In the genomic region with DNA sequence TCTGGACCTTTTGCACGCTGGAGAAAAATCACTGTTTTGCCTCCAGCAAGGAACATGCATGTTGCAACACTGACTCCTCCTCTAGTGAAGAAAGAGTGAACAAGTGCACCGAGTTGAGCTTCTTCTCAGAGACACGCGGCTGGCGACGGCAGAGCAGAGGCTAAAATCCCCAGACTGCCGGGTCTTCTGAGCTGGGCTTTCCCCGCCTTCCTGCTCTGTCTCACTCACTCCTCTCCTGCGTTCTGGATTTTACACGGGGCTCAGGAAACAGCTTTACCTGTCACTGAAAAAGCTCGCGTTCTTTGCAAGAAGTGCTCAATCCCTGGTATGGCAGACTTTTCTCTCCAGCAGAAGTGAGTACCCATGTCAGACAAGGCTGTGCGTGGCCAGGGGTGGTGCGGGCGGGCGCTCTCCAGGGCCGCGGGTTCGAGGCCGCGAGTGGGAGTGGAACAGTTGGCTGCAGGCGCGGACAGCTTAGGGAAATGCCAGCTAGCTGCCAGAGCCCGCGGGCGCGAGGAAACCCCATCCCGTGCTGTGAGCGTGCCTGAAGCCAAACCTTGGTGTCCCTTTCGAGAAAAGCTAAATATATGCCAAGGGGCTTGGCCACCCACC, we compare ENCODE assay signal across 7 mouse cellular contexts. TPM values are rescaled to one million over a fixed set of nuclear protein-coding genes. Genes with fewer than 3 reads are reported as not detected.
DNase-seq lines count a peak whose midpoint lies in the region; ATAC-seq and TF ChIP-seq lines count a peak whose summit lies in the region.

No protein-coding gene starts in this region.

- no peak for ATAC-seq in embryonic facial prominence, embryonic 13.5 days (ENCODE audit: insufficient number of reproducible peaks, insufficient read depth, low FRiP score, low TSS enrichment, low read depth)
- ATAC-seq in hindbrain, embryonic 11.5 days (ENCODE audit: low FRiP score) = peak; percentile 61
- peak; percentile 71; the same call in 1 of the 2 replicates for ATAC-seq in midbrain, embryonic 12.5 days (ENCODE audit: low FRiP score, low read depth)
- ATAC-seq in stomach, embryonic 16.5 days (ENCODE audit: insufficient read depth, low FRiP score) = 0 out of 2 replicates have a peak, but pooled peaks have one; percentile 29

- peak overlapping the region; percentile 76 for H3K4me2 ChIP-seq in embryonic facial prominence, embryonic 13.5 days
- H3K4me2 ChIP-seq in hindbrain, embryonic 11.5 days (replicated peaks; ENCODE audit: low read depth, low read length) = peak overlapping the region; percentile 39
- H3K4me2 ChIP-seq in midbrain, embryonic 12.5 days (replicated peaks) = peak overlapping the region; percentile 68
- peak overlapping the region; percentile 83 for H3K4me2 ChIP-seq in stomach, embryonic 16.5 days (ENCODE audit: low read depth, low read length)

- DNase-seq in CD4-positive, CD25-positive, alpha-beta regulatory T cell, adult 2 months (ENCODE audit: low read depth, low spot score) = peak; percentile 19
- DNase-seq in hindbrain, embryonic 11.5 days (ENCODE audit: low spot score) = peak; percentile 43
- DNase-seq in left cerebral cortex, postnatal 36 days (ENCODE audit: low spot score in 2 of 2) = peak; percentile 22 to 36

- peak overlapping the region; percentile 74 for H3K4me3 ChIP-seq in E14TG2a.4 (replicated peaks; ENCODE audit: low read length)
- H3K4me3 ChIP-seq in embryonic facial prominence, embryonic 13.5 days = peak overlapping the region; percentile 44
- peak overlapping the region; percentile 19 for H3K4me3 ChIP-seq in hindbrain, embryonic 11.5 days (ENCODE audit: low read depth, low read length)
- H3K4me3 ChIP-seq in midbrain, embryonic 12.5 days = peak overlapping the region; percentile 39
- H3K4me3 ChIP-seq in stomach, embryonic 16.5 days (replicated peaks; ENCODE audit: low read length) = peak overlapping the region; percentile 44

- intact Hi-C loops in left cerebral cortex, postnatal 36 days (cut with DNase I) = no loop called here

- WGBS in embryonic facial prominence, embryonic 13.5 days = 2% methylated on average over 30 of the region's 30 CpGs
- 2% methylated on average over 30 of the region's 30 CpGs for WGBS in hindbrain, embryonic 11.5 days
- 3% methylated on average over 30 of the region's 30 CpGs for WGBS in midbrain, embryonic 12.5 days
- WGBS in stomach, embryonic 16.5 days = under 1% methylated on average over 30 of the region's 30 CpGs

- peaks cover 28% of the 10 kb centered on the region for H3K27me3 ChIP-seq in E14TG2a.4 (ENCODE audit: insufficient read depth, low read length)
- H3K27me3 ChIP-seq in embryonic facial prominence, embryonic 13.5 days = peaks cover 39% of the 10 kb centered on the region
- no peaks in the 10 kb centered on the region for H3K27me3 ChIP-seq in hindbrain, embryonic 11.5 days (ENCODE audit: control insufficient read depth, insufficient read depth, low read length)
- peaks cover 16% of the 10 kb centered on the region for H3K27me3 ChIP-seq in midbrain, embryonic 12.5 days
- no peaks in the 10 kb centered on the region; the same call in 1 of the 2 replicates for H3K27me3 ChIP-seq in stomach, embryonic 16.5 days (ENCODE audit: control insufficient read depth, insufficient read depth, low read length)

- H3K9ac ChIP-seq in embryonic facial prominence, embryonic 13.5 days = peak overlapping the region; percentile 57
- H3K9ac ChIP-seq in hindbrain, embryonic 11.5 days (ENCODE audit: low read depth, low read length) = no peak overlapping the region
- H3K9ac ChIP-seq in midbrain, embryonic 12.5 days (replicated peaks) = peak overlapping the region; percentile 46; the same call in 1 of the 2 replicates
- H3K9ac ChIP-seq in stomach, embryonic 16.5 days (ENCODE audit: low read length) = peak overlapping the region; percentile 62

- H3K4me1 ChIP-seq in E14TG2a.4 (replicated peaks; ENCODE audit: low read depth, low read length) = peaks cover 31% of the 10 kb centered on the region
- peaks cover 12% of the 10 kb centered on the region; the same call in 1 of the 2 replicates for H3K4me1 ChIP-seq in embryonic facial prominence, embryonic 13.5 days
- no peaks in the 10 kb centered on the region for H3K4me1 ChIP-seq in hindbrain, embryonic 11.5 days (replicated peaks; ENCODE audit: control insufficient read depth, insufficient read depth, low read length)
- H3K4me1 ChIP-seq in midbrain, embryonic 12.5 days = peaks cover 12% of the 10 kb centered on the region
- H3K4me1 ChIP-seq in stomach, embryonic 16.5 days (ENCODE audit: control insufficient read depth, insufficient read depth, low read length) = 0 out of 2 replicates have a peak, but pooled peaks cover 5% of the 10 kb centered on the region

- no peak for TF ChIP-seq CTCF in E14TG2a.4 (conservative IDR thresholded peaks at IDR 0.05; ENCODE audit: low read length)

- H3K27ac ChIP-seq in embryonic facial prominence, embryonic 13.5 days = no peak overlapping the region
- H3K27ac ChIP-seq in hindbrain, embryonic 11.5 days (ENCODE audit: low read depth, low read length) = no peak overlapping the region
- no peak overlapping the region for H3K27ac ChIP-seq in midbrain, embryonic 12.5 days (replicated peaks)
- no peak overlapping the region for H3K27ac ChIP-seq in stomach, embryonic 16.5 days (ENCODE audit: low read length)

- peaks cover 2% of the 10 kb centered on the region; the same call in 1 of the 2 replicates for H3K9me3 ChIP-seq in E14TG2a.4 (ENCODE audit: low read length)
- no peaks in the 10 kb centered on the region for H3K9me3 ChIP-seq in embryonic facial prominence, embryonic 13.5 days
- no peaks in the 10 kb centered on the region for H3K9me3 ChIP-seq in hindbrain, embryonic 11.5 days (ENCODE audit: control insufficient read depth, low read length)
- no peaks in the 10 kb centered on the region for H3K9me3 ChIP-seq in midbrain, embryonic 12.5 days
- H3K9me3 ChIP-seq in stomach, embryonic 16.5 days (replicated peaks; ENCODE audit: control insufficient read depth, low read length) = no peaks in the 10 kb centered on the region

- no peaks in the 10 kb centered on the region for H3K36me3 ChIP-seq in E14TG2a.4 (ENCODE audit: insufficient read depth, low read length)
- no peaks in the 10 kb centered on the region for H3K36me3 ChIP-seq in embryonic facial prominence, embryonic 13.5 days
- H3K36me3 ChIP-seq in hindbrain, embryonic 11.5 days (ENCODE audit: control insufficient read depth, insufficient read depth, low read length) = no peaks in the 10 kb centered on the region
- H3K36me3 ChIP-seq in midbrain, embryonic 12.5 days = no peaks in the 10 kb centered on the region
- H3K36me3 ChIP-seq in stomach, embryonic 16.5 days (ENCODE audit: control insufficient read depth, insufficient read depth, low read length) = no peaks in the 10 kb centered on the region

RNA-seq across cellular contexts. Expression of gene Prlr, which starts 0.6 kb away (rescaled TPM):
- polyA plus RNA-seq in embryonic facial prominence, embryonic 13.5 days (2015; fragmentation: Nextera tagmentation; extraction: Ambion mirVana) = 0.65 and 1.3 TPM in 2 replicates
- polyA plus RNA-seq in hindbrain, embryonic 11.5 days (2014; fragmentation: Nextera tagmentation; extraction: Ambion mirVana) = 0.09 and 0.20 TPM in 2 replicates
- total RNA-seq in left cerebral cortex, postnatal 36 days (2021) = under 1 TPM; 0.79 to 0.82 TPM
- polyA plus RNA-seq in midbrain, embryonic 12.5 days (2016; fragmentation: Nextera tagmentation; extraction: Ambion mirVana) = 0.03 and 0.11 TPM in 2 replicates
- 5.9 and 6.7 TPM in 2 replicates for polyA plus RNA-seq in stomach, embryonic 16.5 days (2015; fragmentation: Nextera tagmentation; extraction: Ambion mirVana)

Comparison
In these comparisons a context has a peak if more than half of its experiments do, and no peak if none do; other contexts are left out.
1. H3K4me3 ChIP-seq: peak in every context shown above with its lines; median percentile 74 in E14TG2a.4; 44 in embryonic facial prominence, embryonic 13.5 days; 44 in stomach, embryonic 16.5 days; 39 in midbrain, embryonic 12.5 days; 19 in hindbrain, embryonic 11.5 days.